Mouse (Mus musculus) liver, embryonic 12.5 days (tissue): ENCODE measurements around the gene Rgl3. TPM values are rescaled to one million over a fixed set of nuclear protein-coding genes. Genes with fewer than 3 reads are reported as not detected.

Source experiments
- ATAC-seq: fragments of 200-750 bp; cut with Nextera tagmentation; 2 replicates; pipeline ENCODE4 v1.8.0; 2017; ENCODE audit warnings: moderate number of reproducible peaks, mild to moderate bottlenecking, moderate library complexity
- H3K27ac ChIP-seq: fragments of 300-500 bp; sonication (generic); 2 replicates; pipeline ENCODE4 v1.5.1; 2016; ENCODE audit warnings: mild to moderate bottlenecking
- H3K27me3 ChIP-seq: fragments of 300-500 bp; sonication (generic); replicated peaks from 2 replicates; pipeline ENCODE4 v1.6.1; 2016; ENCODE audit warnings: mild to moderate bottlenecking, moderate library complexity
- H3K36me3 ChIP-seq: fragments of 300-500 bp; sonication (generic); 2 replicates; pipeline ENCODE4 v1.6.1; 2016; ENCODE audit warnings: mild to moderate bottlenecking, moderate library complexity
- H3K4me1 ChIP-seq: fragments of 300-500 bp; sonication (generic); 2 replicates; pipeline ENCODE4 v1.6.1; 2016
- H3K4me2 ChIP-seq: fragments of 300-500 bp; sonication (generic); 2 replicates; pipeline ENCODE4 v1.6.1; 2016; ENCODE audit warnings: mild to moderate bottlenecking, moderate library complexity
- H3K4me3 ChIP-seq: fragments of 300-500 bp; sonication (generic); 2 replicates; pipeline ENCODE4 v1.5.1; 2016; ENCODE audit warnings: mild to moderate bottlenecking, moderate library complexity
- H3K9ac ChIP-seq: fragments of 300-500 bp; sonication (generic); 2 replicates; pipeline ENCODE4 v1.6.1; 2016; ENCODE audit warnings: mild to moderate bottlenecking, moderate library complexity
- H3K9me3 ChIP-seq: fragments of 300-500 bp; sonication (generic); replicated peaks from 2 replicates; pipeline ENCODE4 v1.6.1; 2016; ENCODE audit warnings: mild to moderate bottlenecking, moderate library complexity
- WGBS: fragments of 180-500 bp; shearing (Covaris S2); methylation state at CpG from one replicate; pipeline ENCODE4 v1.1.7; 2016; ENCODE audit not compliant: insufficient replicate concordance; 5-methylcytosine and 5-hydroxymethylcytosine counted together
- polyA plus RNA-seq: library from polyadenylated mRNA; unstranded; fragments of >200 nt; fragmentation: Nextera tagmentation; extraction: Ambion mirVana; gene quantifications from 2 replicates; pipeline ENCODE4 v1.2.1, GENCODE M21; 2016

Gene Rgl3
- polyA plus RNA-seq, 1 experiment from 2014 or later = 0.46 TPM

DNA sequence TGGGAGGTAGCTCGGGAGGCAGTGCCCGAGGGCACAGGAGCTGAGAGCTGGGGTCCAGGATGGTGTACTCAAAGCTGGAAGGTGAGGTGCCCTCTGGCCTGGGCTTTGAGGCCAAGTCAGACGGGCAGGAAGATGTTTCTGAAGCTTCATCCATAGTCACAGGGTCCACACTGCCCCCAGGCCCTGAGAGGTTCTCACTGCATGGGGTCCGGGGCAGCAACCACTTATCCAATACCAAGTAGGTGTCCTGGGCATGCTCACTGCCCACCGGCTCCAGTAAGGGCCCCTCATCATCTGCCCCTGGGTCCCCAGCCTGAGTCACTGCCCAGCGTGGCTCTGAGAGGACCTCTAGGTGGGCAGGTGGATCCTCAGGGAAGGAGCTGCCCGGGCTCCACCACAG, 30.0 kb downstream of the Rgl3 start:
- H3K4me2 ChIP-seq = peak overlapping the region; percentile 79
- peaks cover 55% of the 10 kb centered on the region for H3K36me3 ChIP-seq
- ATAC-seq = no peak
- WGBS = 95% methylated on average over 7 of the region's 7 CpGs
- peak overlapping the region; percentile 97 for H3K27ac ChIP-seq
- peaks cover 68% of the 10 kb centered on the region for H3K4me1 ChIP-seq
- peak overlapping the region; percentile 93 for H3K9ac ChIP-seq
- H3K27me3 ChIP-seq = peaks cover 9% of the 10 kb centered on the region; the same call in 1 of the 2 replicates
- no peaks in the 10 kb centered on the region for H3K9me3 ChIP-seq
- H3K4me3 ChIP-seq = peak overlapping the region; percentile 98

DNA sequence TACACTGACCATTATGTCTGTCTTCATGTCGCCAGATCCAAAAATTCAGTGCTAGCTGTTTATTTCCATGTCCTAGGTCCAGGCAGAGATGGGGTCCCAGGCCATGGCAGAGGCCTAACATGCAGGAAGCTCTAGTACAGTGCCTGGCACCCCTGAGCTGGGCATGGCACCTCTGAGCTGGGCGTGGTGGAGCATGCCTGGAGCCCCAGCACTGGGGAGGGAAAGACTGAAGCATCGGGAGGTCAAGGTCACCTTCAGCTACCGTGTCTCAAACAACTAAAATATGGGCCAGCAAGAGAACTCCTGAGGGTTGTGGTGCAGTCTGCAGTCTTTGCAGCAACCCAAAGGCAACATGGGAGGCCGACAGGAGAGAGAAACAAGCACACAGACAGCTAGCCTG, 30.9 kb downstream of the Rgl3 start:
- Histone ChIP-seq H3K9me3 (no peaks in the 10 kb centered on the region), H3K4me2 (peak overlapping the region; percentile 79), H3K27ac (peak overlapping the region; percentile 97), H3K4me1 (peaks cover 60% of the 10 kb centered on the region), H3K4me3 (peak overlapping the region; percentile 98), H3K9ac (peak overlapping the region; percentile 93), H3K36me3 (peaks cover 55% of the 10 kb centered on the region), H3K27me3 (peaks cover 9% of the 10 kb centered on the region; the same call in 1 of the 2 replicates)
- WGBS = 77% methylated on average over 5 of the region's 5 CpGs
- no peak for ATAC-seq

DNA sequence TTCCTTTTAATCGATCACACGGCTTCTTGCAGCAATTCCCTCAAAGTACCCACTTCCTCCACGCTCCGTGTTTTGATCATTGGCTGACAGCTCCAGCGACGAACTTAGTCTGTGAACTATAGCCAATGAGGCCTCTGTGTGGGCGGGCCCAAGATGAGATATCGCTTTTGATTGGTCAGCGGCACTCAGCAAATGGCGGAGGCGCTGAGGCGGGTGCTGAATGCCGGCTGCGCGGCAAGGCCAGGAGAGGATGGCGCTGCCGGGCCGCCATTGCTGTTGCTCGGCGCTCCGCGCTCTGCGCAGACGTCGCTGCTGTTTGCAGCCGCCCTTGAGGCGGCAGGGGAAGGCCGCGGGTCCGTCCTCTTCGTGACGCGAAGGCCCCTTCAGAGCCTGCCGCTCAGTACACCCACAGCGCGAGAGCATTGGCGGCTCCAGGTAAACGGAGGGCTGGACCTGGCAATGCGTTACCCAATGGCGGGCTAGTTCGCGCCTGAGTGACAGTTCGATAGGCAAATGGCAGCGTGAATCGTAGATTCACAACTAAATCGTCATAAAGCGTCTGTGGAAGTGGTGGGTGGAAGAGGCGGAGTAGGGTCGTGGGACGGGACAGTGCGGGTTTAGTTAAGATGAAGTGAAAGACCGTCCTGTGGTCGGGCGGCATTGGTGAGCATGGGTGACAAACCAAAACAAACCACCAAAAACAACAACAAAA, 33.5 kb downstream of the Rgl3 start, which contains the start of gene Swsap1:
Swsap1 (plus strand) TSS at position 186 of the 712 bp plus-strand sequence.
- H3K27ac ChIP-seq = peak within 1 kb of the TSS; percentile 97
- H3K27me3 ChIP-seq = no peaks in the 10 kb centered on the region; the same call in 1 of the 2 replicates
- peak within 1 kb of the TSS; percentile 70 for H3K4me2 ChIP-seq
- peak within 1 kb of the TSS; percentile 74 for H3K4me3 ChIP-seq
- H3K36me3 ChIP-seq = peaks cover 41% of the 10 kb centered on the region
- under 1% methylated on average over 54 of the region's 54 CpGs for WGBS
- H3K9ac ChIP-seq = peak within 1 kb of the TSS; percentile 80
- peaks cover 50% of the 10 kb centered on the region for H3K4me1 ChIP-seq
- H3K9me3 ChIP-seq = no peaks in the 10 kb centered on the region
- peak; percentile 94 for ATAC-seq

DNA sequence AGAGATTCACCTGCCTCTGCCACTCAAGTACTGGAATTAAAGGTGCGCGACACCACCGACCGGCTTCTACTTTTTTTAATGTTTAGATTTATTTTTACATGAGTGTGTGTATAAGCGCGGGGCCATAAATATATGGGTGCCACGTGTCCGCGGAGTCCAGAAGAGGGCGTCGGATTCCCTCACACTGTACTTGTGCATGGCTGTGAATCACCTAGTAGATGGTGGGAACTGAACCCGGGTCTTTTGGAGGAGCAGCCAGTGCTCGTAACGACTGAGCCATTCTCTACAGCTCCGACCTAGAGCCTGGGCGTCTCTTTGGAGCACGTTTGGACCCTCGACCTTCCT, 34.0 kb downstream of the Rgl3 start:
- Histone ChIP-seq H3K27me3 (no peaks in the 10 kb centered on the region; the same call in 1 of the 2 replicates), H3K4me2 (peak overlapping the region; percentile 70), H3K27ac (peak overlapping the region; percentile 97), H3K36me3 (peaks cover 36% of the 10 kb centered on the region), H3K4me1 (peaks cover 45% of the 10 kb centered on the region), H3K9ac (peak overlapping the region; percentile 80), H3K4me3 (peak overlapping the region; percentile 74), H3K9me3 (no peaks in the 10 kb centered on the region)
- peak; percentile 69 for ATAC-seq
- under 1% methylated on average over 18 of the region's 18 CpGs for WGBS

DNA sequence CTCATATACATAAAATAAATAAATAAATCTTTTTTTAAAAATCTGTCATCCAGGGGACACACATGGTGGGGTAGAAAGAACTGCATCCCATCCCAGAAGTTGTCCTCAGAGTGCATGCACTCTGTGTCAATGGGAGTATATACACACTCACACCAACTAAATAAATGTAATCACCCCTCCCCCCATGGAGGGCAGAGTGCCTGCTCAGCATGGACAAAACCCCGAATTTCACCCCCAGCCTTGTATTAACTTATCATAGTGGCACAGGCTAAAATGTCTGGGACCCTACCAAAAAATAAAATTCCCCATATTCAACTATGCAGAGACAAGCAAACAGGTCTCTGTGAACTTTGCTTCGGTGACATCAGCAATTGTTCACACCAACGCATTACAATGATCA, 34.6 kb downstream of the Rgl3 start:
- peaks cover 39% of the 10 kb centered on the region for H3K4me1 ChIP-seq
- H3K27me3 ChIP-seq = no peaks in the 10 kb centered on the region
- peak overlapping the region; percentile 80; the same call in 1 of the 2 replicates for H3K9ac ChIP-seq
- no peaks in the 10 kb centered on the region for H3K9me3 ChIP-seq
- peak overlapping the region; percentile 74 for H3K4me3 ChIP-seq
- peak overlapping the region; percentile 70 for H3K4me2 ChIP-seq
- H3K36me3 ChIP-seq = peaks cover 30% of the 10 kb centered on the region
- WGBS = 74% methylated on average over 3 of the region's 3 CpGs
- no peak overlapping the region for H3K27ac ChIP-seq
- ATAC-seq = no peak

DNA sequence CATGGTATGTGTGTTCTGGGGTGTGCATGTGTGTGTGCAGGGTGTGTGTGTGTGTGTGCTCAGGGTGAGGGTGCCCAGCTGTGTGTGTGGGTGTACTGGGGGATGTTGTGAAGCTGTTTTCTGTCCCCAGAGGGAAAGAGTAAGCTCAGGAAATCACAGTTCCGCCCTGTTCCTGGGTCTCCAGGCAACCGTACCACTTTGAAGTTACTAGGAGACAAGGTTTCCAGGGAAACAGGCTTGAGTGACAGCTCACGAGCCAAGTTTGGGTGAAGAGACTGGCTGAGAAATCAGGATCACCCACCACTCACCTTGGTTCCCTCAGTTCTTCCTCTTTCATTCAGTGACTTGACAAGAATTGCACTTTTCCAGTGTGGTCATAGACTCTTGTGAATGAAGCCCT, 35.6 kb downstream of the Rgl3 start:
- WGBS = 19% methylated on average over 3 of the region's 3 CpGs
- ATAC-seq = no peak

DNA sequence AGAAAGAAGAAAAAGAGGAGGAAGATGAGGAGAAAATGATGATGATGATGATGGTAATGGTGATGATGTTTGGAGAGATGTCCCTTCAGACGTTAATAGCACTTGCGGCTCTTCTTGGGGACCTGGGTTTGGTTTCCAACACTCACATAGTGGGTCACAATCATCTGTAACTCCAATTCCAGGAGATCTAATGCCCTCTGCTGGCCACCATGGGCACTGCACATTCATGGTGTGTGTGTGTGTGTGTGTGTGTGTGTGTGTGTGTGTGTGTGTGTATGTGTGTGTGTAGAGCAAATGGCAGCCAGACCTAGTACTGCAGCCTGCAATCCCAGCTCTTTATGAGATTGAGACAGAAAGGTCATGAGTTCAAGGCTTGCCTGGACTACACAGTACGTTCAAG, 37.3 kb downstream of the Rgl3 start:
- whole genome bisulfite sequencing = 70% methylated on average over 3 of the region's 3 CpGs

More for the DNA sequence above, 35.6 kb downstream of the Rgl3 start:
- H3K9me3 ChIP-seq = no peaks in the 10 kb centered on the region
- H3K27ac ChIP-seq = no peak overlapping the region
- H3K4me2 ChIP-seq = no peak overlapping the region
- H3K4me1 ChIP-seq = peaks cover 29% of the 10 kb centered on the region
- H3K27me3 ChIP-seq = peaks cover 9% of the 10 kb centered on the region
- no peak overlapping the region for H3K9ac ChIP-seq
- no peak overlapping the region for H3K4me3 ChIP-seq
- peaks cover 20% of the 10 kb centered on the region for H3K36me3 ChIP-seq

DNA sequence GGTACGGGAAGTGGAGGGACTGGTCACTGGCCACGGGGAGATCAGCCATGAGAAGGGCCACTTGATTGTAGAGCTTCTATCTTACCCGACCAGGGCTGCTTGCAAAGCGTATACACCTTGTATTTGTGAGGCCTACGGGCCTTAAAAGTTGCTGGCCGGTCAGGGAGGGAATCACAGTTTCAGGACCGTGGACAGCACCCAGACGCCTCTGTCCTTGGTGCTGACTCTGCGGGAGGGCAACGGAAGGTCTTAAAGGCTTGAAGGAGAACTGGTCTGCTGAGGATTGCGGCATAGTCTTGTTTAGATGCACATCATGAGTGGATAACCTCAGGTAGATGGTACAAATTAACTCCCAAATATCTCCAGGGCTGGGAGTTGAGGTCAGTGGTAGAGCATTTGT, 38.9 kb downstream of the Rgl3 start:
- Histone ChIP-seq H3K9ac (no peak overlapping the region), H3K27me3 (peaks cover 34% of the 10 kb centered on the region), H3K4me1 (peaks cover 19% of the 10 kb centered on the region), H3K36me3 (no peaks in the 10 kb centered on the region), H3K4me2 (no peak overlapping the region), H3K27ac (no peak overlapping the region), H3K4me3 (no peak overlapping the region), H3K9me3 (no peaks in the 10 kb centered on the region)
- 15% methylated on average over 11 of the region's 11 CpGs for WGBS
- ATAC-seq = no peak

More for the DNA sequence above, 37.3 kb downstream of the Rgl3 start:
- H3K4me3 ChIP-seq = no peak overlapping the region
- H3K27me3 ChIP-seq = peaks cover 25% of the 10 kb centered on the region
- H3K4me2 ChIP-seq = no peak overlapping the region
- no peak overlapping the region for H3K27ac ChIP-seq
- H3K4me1 ChIP-seq = peaks cover 25% of the 10 kb centered on the region
- H3K9me3 ChIP-seq = no peaks in the 10 kb centered on the region
- no peak for ATAC-seq
- H3K36me3 ChIP-seq = peaks cover 4% of the 10 kb centered on the region; the same call in 1 of the 2 replicates
- H3K9ac ChIP-seq = no peak overlapping the region

DNA sequence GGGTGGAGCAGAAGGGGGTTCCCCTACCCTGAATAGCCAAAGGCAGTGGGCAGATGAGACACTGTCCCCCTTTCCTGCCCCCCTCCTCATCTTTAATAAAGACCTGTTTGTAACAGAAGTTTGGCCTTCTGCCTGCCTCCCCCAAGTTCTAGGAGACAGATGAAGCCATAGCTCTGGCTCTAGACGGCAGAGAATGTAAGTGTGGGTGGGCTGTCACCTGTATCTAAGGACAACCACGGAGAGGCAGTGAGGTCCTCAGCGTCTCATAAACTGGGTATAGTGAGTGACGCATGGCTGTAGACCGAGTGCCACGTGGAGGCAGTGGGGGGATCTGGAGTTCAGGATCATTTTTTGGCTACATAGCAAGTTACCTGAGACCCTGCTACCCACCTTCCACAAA, 40.5 kb downstream of the Rgl3 start:
- H3K36me3 ChIP-seq = no peaks in the 10 kb centered on the region
- H3K4me2 ChIP-seq = no peak overlapping the region
- peaks cover 46% of the 10 kb centered on the region for H3K27me3 ChIP-seq
- 48% methylated on average over 6 of the region's 6 CpGs for WGBS
- no peak overlapping the region for H3K9ac ChIP-seq
- H3K4me1 ChIP-seq = peaks cover 25% of the 10 kb centered on the region
- ATAC-seq = no peak
- H3K9me3 ChIP-seq = no peaks in the 10 kb centered on the region
- no peak overlapping the region for H3K27ac ChIP-seq
- no peak overlapping the region for H3K4me3 ChIP-seq

DNA sequence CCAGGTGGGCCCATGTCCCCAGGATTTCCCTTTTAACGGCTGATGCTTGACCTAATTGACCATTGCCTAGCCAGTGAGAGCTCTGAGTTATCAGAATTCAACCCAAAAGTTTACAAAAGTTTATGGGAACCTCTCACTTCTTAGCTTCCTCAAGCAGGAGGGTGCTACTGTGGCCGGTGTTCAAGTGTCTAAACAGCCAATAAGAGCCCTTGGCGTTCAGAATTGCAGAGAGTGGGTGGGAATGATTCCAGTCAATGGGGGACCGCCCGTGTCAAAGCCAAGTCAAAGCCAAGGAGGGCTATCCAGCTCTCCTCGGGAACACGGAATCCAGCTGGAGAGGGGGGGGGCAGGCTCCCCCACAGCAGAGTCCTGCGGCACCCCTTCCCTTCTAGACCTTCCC, 41.1 kb downstream of the Rgl3 start:
- Histone ChIP-seq H3K4me2 (peak overlapping the region; percentile 60; the same call in 1 of the 2 replicates), H3K27me3 (peaks cover 52% of the 10 kb centered on the region), H3K9me3 (no peaks in the 10 kb centered on the region), H3K4me3 (no peak overlapping the region), H3K27ac (no peak overlapping the region), H3K4me1 (peaks cover 25% of the 10 kb centered on the region), H3K36me3 (no peaks in the 10 kb centered on the region), H3K9ac (no peak overlapping the region)
- no peak for ATAC-seq
- 41% methylated on average over 8 of the region's 8 CpGs for WGBS

DNA sequence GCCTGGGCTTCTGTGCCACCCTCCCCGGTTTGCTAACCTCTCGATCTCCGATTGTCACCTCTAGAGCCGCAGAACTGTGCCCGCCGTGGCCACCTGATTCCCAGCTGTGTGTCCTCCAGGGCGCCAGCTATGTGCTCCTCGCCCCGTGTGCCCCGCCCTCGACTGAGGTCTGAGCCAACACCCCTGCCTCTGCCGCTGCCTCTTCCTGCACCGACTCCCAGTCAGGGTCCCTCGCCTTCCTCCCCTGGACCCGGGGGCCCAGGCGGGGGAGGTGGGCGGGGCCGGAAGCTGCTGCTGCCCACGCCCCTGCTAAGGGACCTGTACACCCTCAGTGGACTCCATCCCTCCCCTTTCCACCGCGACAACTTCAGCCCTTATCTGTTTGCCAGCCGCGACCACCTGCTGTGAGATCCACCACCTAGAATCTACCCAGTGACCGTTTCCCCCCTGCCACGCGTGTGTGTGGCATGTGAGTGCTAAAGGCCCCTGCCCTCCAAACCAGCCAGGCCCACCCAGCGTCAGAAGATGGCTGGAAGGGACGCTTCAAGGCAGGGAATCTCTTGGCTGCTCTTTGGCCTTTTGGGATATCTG, 41.6 kb downstream of the Rgl3 start:
- H3K9me3 ChIP-seq = no peaks in the 10 kb centered on the region
- WGBS = 2% methylated on average over 28 of the region's 28 CpGs
- peak overlapping the region; percentile 60 for H3K4me2 ChIP-seq
- peaks cover 25% of the 10 kb centered on the region for H3K4me1 ChIP-seq
- peaks cover 54% of the 10 kb centered on the region for H3K27me3 ChIP-seq
- H3K36me3 ChIP-seq = no peaks in the 10 kb centered on the region
- peak; percentile 38 for ATAC-seq
- no peak overlapping the region for H3K27ac ChIP-seq
- peak overlapping the region; percentile 12 for H3K4me3 ChIP-seq
- H3K9ac ChIP-seq = peak overlapping the region; percentile 37; the same call in 1 of the 2 replicates

DNA sequence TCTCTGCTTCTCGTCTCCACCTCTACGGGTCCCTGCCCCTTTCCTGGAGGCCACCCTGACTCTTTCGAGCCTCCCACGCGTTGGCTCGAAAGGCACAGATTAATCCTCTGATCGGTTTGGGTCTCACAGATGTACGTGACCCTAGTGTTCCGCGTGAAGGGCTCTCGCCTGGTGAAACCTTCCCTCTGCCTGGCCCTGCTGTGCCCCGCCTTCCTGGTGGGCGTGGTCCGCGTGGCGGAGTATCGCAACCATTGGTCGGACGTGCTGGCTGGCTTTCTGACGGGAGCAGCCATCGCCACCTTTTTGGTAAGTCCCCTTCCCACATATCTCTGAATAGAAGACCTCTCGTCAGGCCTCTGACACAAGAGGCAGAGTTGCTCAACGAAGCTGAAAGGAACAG, 45.0 kb downstream of the Rgl3 start:
- no peak overlapping the region for H3K9ac ChIP-seq
- H3K4me3 ChIP-seq = no peak overlapping the region
- peaks cover 25% of the 10 kb centered on the region for H3K4me1 ChIP-seq
- H3K9me3 ChIP-seq = no peaks in the 10 kb centered on the region
- WGBS = 12% methylated on average over 23 of the region's 23 CpGs
- peaks cover 51% of the 10 kb centered on the region for H3K27me3 ChIP-seq
- H3K4me2 ChIP-seq = peak overlapping the region; percentile 38
- no peak overlapping the region for H3K27ac ChIP-seq
- ATAC-seq = no peak
- no peaks in the 10 kb centered on the region for H3K36me3 ChIP-seq
